Mouse (Mus musculus) heart, postnatal 25 days (tissue): ENCODE data around the gene Bag5. TPM values are rescaled to one million over a fixed set of nuclear protein-coding genes. Genes with fewer than 3 reads are reported as not detected.
A peak's percentile ranks its signal among the peaks of the same experiment; 100 is the strongest.
"Not testable (repeated sequence)": the region's sequence is repeated elsewhere in the genome, so short reads cannot be mapped to it uniquely, and the experiment has no call there.

ENCODE experiments used
- DNase-seq: peaks from one replicate; pipeline ENCODE4 v3.0.0; 2022; ENCODE audit warnings: low spot score
- intact Hi-C: fragments of 180-260 bp; cut with DNase I; formaldehyde crosslinking; loops from one replicate; pipeline ENCODE4 v1.15.1; 2025
- total RNA-seq, 2 experiments: library from RNA; stranded (reverse); gene quantifications; 2 replicates each; pipeline ENCODE4 v1.2.3; 2021

The Bag5 gene
- total RNA-seq, 2 experiments from 2014 or later: 19.4 to 21.2 TPM

DNA sequence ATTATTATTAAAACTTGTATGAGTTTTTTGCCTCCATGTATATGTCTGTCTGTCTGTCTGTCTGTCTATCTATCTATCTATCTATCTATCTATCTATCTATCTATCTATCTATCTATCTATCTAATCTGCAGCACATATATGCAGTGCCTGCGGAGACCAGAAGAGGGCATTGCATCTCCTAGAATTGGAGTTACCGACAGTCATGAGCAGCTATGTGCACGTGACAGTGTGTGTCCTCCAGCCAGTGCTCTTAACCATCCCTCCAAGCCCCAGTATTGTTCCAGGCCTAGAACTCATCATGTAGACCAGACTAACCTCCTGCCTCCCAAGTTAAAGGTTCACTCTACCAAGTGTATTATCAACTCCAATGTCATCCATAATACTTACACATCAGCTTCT is 25.7 kb upstream of the Bag5 start:
- DNase-seq: no peak
- intact Hi-C loops: loop anchor here (5.0 kb wide), 1 partner anchor 209 kb away; no protein-coding TSS in a partner anchor

DNA sequence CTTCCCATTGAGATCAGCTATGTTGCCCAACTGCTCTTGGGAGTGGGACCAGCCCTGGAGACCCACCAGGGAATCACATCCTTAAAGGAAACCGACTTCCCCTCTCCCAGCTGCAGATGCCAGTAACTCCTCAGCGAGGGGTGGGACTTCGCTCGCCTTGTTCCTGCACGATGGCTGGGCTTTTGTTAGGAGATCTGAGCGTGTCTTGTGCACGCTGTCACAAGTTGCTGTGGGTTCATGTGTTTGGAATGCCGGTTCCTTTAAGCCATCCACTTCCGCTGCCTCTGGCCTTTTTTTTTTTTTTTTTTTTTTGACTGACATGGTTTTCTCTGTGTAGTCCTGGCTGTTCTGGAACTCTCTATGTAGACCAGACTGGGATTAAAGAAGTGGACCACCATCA is 24.3 kb upstream of the Bag5 start:
- intact Hi-C loops: loop anchor here (5.0 kb wide), 1 partner anchor 210 kb away; no protein-coding TSS in a partner anchor
- DNase-seq: no peak

DNA sequence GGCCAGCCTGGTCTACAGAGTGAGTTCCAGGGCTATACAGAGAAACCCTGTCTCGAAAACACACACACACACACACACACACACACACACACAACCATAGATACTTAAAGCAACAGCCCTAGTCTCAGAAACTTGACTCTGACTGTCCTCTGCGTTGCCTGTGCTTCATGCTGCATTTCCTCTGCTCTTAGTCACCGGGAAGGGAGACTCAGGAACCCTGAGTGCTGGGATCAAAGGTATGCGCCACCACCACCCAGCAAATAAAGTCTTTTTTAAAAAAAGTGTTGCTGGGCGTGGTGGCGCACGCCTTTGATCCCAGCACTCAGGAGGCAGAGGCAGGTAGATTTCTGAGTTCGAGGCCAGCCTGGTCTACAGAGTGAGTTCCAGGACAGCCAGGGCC is 23.6 kb upstream of the Bag5 start:
- intact Hi-C loops: loop anchor here (5.0 kb wide), 1 partner anchor 211 kb away; no protein-coding TSS in a partner anchor
- not testable (repeated sequence) for DNase-seq

DNA sequence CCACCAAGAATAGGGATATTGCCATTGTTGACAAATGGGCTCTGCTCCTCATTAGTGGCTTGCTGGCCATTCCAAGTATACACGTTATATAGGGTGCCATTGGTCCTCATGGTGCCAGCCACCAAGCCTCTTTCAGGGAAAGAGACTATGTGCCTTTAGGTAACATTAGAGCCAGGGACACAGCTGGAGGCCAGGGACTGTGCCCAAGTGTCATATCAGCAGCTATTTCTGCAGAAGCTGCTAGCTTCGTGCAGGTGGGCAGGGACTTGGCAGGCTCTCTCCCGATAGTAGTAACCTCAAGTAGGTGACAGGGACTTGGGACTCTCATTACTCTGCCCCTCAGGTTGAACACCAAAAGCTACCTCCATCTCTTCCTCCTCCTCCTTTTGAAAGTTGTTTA is 21.9 kb upstream of the Bag5 start:
- intact Hi-C loops: loop anchor here (5.0 kb wide), 1 partner anchor 212 kb away; no protein-coding TSS in a partner anchor
- no peak for DNase-seq

DNA sequence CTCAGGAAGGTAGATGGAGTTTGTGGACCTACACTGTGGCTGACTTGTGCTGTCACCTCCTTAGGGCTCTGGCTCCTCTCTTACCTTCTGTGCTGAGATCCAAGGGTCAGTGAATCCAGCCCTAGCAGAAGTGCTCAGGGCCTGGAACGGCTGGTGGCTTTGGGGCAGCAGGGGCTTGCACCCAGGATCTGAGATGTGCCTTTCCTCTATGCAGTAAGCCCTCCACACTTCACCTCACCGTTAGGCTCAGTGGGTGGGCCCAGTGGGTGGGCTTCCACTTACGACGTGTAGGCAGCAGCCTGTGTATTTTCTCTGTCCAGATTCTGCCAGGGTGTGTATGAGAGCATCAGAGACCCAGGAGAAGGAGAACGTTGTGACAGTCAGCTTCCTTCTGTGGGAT is 19.9 kb upstream of the Bag5 start:
- intact Hi-C loops: loop anchor here (1.0 to 2.0 kb wide), 2 partner anchors 34 to 65 kb away; no protein-coding TSS in a partner anchor
- DNase-seq: no peak

DNA sequence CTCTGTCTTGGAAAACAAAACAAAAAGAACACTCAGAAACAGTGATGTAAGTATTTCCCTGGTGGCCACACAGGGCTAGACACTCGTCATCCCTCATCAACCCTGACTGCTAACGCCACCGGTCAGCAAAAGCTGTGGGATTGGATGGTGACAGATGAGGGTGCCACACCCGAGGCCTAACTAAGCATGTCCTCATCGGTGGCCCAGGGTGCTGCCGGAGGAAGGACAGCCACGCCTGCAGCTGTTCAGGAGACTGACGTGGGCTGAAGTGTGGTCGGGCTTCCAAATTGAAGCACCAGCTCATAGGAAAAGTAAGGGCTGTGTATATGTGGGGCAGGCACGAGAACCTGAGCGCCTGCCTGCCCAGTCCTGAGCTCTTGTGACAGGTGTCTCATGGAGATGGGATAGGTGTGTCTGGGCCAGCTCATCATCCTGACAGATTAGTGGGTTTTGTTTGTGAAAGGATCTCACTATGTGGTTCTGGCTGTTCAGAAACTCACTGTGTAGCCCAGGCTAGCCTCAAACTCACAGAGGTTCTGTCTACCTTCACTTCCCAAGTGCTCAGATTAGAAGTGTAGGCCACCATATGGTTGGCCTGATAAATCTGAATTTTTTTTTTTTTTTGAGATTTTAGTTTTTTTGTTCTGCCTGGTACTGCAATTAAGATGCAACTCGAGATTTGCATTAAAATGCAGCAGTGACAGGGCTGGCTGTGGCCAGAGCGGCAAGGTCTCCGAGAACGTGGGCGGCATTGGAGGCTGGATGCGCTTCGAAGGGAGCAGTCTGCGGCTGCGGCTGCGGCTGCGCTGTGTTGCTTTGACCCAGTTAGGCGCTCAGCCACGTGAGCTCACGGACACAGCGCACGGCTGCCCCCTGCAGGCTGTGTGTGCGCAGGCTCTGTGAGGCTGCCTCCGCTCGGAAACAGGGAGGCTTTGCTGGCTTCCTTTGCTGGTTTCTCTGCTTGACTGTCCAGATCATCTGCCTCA is 19.1 kb upstream of the Bag5 start:
- intact Hi-C loops: loop anchor here (1.0 to 2.0 kb wide), 2 partner anchors 33 to 64 kb away; no protein-coding TSS in a partner anchor
- DNase-seq: peak; percentile 73

DNA sequence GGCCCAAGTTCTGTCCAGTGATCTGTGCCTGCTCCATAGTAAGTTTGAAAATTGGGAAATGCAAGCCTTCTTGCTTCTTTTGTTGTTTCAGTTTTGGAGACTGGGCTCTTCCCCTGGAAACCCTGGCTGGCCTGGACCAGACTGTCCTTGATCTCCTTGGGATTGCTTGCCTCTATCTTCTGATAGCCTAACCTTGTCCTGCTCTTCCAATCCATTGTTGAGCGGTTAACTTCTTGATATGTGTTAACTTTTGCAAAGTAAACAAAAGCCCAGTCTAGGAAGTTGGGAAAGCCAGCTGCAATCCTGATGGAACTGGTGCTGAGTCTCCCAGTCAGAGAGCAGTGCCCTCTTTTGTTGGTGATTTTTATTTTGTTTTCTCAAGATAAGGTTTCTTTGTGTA is 14.9 kb upstream of the Bag5 start:
- intact Hi-C loops: no loop called here
- DNase-seq: no peak

DNA sequence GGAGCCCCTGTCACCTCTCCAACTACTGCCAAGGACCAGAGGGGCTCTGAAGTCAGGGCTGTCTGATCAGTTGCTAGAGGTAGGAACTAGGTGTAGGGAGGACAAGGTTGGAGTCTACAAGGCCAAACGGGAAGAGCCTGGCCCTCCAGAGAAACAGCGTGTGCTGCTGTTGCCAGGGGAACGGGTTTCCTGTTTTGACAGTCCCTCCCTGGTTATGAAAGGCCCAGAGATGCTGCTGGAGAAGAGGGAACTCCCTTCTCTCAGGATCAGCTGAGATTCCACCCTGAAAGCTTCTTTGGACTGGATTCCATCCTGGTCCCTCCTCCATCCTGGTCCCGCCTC is 13.0 kb upstream of the Bag5 start:
- intact Hi-C loops: no loop called here
- peak; percentile 68 for DNase-seq

DNA sequence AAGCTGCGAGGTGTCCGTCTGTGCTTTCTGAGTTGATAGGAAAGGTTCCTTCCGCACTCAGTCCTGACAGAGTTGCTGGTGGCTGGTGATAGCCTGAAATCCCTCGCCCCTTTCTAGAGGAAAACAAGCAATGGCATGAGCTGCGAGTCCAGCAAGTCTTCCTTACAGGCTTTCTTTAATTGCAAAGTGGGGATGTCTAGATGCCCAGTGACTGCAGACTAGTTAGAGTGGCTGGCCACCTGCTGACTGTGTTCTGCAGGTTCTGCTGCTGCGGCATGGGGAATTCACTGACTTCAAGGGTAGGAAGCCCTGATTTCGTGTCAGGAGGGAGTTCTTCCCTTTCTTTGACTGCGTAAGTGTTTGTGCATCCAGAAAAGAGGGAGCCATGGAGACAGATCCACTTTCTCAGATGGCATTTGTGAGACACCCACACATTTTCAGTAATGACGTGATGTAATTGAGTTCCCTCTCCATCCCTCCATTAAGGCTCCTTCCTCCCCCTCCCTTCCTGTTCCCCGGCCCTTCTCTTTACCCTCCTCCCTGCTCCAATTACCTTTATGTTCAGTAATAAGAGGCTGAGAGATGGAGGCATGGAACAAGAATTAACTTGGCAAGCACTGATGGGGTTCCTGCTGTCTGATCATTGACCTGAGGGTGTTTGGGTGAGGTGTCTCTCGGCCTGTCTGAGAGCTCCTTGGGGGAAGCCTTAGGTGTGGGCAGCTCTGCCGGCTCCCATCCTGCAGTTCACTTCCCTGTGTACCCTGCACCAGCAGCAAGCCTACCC is 12.5 kb upstream of the Bag5 start:
- no peak for DNase-seq
- intact Hi-C loops: no loop called here

DNA sequence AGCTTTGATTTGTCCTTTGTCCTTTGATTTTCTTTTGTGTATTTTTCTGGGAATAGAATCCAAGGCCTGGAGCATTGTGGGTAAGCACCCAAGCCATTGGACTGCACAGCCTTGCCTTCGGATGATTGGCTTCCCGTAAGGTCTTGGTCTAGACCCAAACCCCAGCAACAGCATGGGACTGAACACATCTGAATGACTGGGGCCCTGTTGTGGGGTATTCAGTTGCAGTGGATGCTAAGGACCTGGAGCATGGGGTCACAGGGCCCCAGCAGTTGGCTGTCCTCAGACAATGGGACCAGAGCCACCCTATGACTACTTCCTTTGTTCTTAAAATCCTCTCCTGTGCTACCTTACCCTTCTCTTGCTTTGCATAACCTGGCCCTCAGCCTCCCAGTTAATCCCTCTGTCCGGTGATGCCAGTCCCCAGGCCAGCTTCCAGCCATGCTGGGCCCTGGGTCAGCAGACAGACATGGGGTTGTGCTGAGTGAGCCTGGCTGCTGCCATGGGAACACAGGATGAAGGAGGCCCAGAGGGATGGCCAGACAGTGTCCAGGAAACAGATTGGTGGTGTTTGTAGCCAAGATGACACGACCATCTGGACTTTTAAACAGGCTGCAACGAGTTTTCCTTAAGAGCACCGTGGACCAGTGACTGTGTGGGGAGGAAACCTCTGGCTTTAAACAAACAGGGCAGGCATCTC is 11.7 kb upstream of the Bag5 start:
- DNase-seq: peak; percentile 73
- intact Hi-C loops: no loop called here

DNA sequence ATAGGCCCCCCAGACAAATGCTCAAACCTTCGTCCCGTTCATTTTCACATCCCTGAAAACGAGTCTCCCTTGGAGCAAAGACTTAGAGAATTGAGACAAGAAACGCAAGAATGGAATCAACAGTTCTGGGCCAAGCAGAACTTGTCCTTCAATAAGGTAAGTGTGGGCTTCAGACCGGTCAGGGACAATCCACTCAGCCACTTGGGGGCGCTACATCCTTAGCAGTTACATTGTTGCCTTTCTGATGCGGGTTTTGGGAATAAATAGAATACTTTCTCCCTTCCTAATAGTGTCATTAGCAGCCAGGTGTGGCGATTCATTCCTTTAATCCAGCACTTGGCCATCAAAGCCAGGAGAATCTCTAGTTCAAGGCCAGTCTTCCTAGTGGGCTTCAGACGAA is 9.6 kb upstream of the Bag5 start:
- intact Hi-C loops: no loop called here
- no peak for DNase-seq

DNA sequence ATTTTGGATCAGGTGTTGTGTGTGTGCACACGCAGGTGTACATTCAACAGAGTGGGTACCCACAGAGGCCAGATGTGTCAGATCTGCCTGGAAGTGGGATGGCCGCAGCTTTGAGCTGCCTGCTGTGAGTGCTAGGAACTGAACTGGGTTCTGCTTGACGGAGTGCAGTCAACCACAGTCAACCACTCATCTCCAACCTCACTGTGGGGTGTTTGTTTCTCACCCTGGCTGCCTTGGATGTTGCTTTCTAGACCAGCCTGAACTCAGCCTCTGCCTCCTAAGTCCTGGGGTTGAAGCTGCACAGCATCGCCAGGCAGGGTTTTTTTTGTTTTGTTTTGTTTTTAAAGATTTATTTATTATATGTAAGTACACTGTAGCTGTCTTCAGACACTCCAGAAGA is 7.2 kb upstream of the Bag5 start:
- intact Hi-C loops: no loop called here
- DNase-seq: no peak

DNA sequence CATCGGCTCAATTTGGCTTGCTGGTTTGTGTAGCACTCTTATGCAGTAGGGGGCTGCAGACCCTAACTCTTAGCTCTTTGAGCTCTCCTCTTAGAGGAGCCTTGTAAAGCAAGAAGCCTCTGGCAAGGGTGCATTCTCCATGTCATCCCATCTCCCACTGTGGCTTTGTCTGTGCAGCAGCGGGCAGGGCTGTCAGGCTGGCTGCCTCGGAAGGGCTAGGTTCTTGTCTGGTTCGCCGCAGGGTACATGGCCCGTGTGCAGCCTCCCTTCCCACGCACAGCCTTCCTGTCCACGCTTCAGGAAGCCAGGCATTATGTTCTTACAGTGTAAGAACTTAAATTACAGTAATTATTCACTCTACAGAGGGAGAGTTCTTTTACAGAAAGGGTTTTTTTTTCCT is 5.6 kb upstream of the Bag5 start:
- intact Hi-C loops: no loop called here
- DNase-seq: no peak

DNA sequence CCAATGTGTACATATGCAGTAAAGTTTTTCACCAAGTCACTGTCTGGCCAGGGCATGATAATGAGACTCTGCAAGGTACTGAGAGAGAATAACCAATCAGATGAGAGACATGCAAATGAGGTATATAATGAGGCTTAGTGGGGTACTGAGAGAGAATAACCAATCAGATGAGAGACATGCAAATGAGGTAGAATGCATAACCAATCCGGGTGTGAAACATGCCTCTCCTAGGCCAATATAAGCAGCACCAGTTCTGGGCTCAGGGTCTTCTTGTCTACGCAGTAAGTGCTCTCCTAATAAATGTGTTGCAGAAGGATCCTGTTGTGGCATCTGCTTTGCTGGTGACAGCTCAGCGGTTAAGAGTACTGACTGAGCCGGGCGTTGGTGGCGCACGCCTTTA is 3.4 kb upstream of the Bag5 start:
- DNase-seq: no peak
- intact Hi-C loops: no loop called here

DNA sequence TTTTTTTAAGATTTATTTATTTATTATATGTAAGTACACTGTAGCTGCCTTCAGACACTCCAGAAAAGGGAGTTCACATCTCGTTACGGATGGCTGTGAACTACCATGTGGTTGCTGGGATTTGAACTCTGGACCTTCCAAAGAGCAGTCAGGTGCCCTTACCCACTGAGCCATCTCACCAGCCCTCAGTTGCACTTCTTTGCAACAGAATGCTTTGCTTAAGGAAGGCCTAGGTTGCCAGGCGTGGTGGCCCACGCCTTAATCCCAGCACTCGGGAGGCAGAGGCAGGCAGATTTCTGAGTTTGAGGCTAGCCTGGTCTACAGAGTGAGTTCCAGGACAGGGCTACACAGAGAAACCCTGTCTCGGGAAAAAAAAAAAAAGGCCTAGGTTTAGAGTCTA is 823 bp upstream of the Bag5 start:
- DNase-seq, intact Hi-C loops: not testable (repeated sequence)

DNA sequence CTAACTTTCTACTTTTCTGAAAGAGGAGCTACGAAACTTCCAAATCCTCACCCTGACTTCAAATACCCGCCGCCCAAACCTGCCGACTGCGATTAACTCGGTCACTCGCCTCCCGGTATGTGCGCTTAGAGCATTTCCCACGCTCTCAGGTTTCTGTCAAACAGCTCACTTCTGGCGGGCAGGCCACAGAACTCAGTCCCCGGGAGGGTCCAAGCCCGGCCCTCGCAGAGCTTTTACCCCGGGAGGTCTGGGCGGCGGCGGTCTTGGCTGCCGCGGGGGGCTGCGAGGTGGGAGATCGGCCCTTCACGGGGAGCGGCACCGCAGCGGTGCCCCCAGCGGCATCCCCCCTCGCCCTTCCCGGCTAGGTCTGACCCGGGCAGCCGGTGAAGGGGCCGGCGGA is 581 bp downstream of the Bag5 start:
- intact Hi-C loops: no loop called here
- no peak for DNase-seq

DNA sequence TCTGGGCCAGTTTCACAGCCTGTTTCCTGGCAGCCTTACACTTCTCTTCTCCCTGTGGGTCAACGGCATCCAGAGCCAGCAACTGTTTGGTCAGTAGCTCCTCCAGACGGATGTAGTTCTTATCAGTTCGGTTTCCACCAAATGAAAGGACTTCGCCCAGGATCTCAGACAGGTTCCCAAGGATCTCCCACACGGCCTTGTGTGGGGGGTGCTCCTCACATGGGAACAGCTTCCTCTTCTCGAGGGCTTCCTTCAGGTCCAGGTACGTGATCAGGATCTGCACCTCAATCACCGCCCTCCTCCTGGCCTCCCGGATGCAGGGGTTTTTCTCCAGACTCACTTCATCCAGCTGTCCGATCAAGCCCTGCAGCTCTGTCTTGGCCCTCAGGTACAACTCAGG is 3.0 kb downstream of the Bag5 start:
- no peak for DNase-seq
- intact Hi-C loops: no loop called here

DNA sequence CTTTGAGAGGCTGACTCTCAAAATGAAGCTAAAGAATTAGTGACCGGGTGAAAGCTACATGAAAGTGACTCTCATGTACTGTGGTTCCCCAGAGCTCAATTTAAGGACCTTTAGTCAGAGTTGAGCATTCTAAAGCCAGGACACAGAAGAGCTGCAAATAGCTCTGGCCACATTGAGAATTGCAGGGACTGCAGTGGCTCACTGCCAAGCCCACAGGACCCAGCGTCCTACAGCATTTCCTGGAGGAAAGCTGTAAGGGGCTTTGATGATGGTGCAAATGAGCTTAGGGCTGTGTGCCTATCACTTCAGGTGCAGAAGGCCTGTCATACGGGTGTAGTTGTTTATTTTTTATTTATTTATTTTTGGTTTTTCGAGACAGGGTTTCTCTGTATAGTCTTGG is 4.9 kb downstream of the Bag5 start:
- intact Hi-C loops: no loop called here

DNA sequence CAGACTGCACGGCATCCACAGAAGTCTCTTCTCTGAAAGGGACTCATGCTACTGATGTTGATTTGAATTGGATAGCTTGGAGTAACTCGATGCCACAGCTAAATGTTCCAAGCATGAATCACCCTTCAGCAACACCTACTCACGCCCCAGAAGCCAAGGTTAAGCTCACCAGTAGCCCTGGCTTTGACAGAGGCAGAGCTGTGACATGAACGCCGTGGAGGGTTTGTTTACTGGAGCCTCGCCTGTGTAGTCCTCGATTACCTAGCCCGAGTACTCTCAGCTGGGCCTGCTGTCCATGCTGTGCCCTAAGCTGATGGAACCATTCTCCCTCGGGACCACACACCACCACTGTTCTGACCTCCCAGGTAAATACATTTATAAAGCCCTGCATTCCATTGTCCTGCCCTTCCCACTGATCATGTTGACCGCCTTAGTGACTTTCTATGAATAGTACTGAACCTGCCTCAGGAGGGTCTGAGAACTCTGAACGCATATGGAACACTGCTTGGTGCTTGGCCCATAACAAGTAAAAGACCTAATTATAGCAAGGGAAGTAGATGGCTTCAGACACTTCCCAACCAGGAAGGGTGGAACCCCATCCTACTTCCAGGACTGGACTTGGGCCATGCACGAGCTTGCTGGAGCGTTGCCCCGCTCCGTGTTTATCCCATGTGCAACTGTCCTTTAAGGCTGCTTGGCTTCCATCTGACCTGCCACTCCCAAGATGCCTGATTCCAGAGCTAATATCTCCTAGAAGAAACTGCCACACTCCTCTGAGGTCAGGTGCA is 7.7 kb downstream of the Bag5 start:
- peak; percentile 85 for DNase-seq
- intact Hi-C loops: no loop called here

More for the DNA sequence above, 4.9 kb downstream of the Bag5 start:
- no peak for DNase-seq
